Mouse (Mus musculus) erythroblast, adult 5-6 weeks (primary cell): ENCODE measurements around the gene Adgrd1. TPM values are rescaled to one million over a fixed set of nuclear protein-coding genes. Genes with fewer than 3 reads are reported as not detected.

Experiments used
- ATAC-seq: replicated peaks from 2 replicates; pipeline ENCODE4 v1.8.0; 2016; ENCODE audit warnings: moderate number of reproducible peaks, mild to moderate bottlenecking, moderate TSS enrichment, inconsistent platforms; ENCODE audit not compliant: poor library complexity, low FRiP score, severe bottlenecking
- total RNA-seq, 2 experiments: library from RNA; stranded (forward) in 1 of 2; stranded (reverse) in 1 of 2; fragments of 150-400 nt in 1 of 2; fragments of 200-764, 138-1000 nt in 1 of 2; gene quantifications; 2 replicates each; pipeline versions ENCODE4 v1.2.3 to v1.2.4; 2015 to 2017; ENCODE audit warnings: low replicate concordance in 2 of 2

Gene Adgrd1
- total RNA-seq, 2 experiments from 2014 or later: 0.09 TPM; not detected in 1

- ATAC-seq: no peak
These were observed 50.5 kb downstream of the Adgrd1 start for GRCm38 (mm10) chr5:129146892-129147509.

- ATAC-seq: no peak
These were observed 51.9 kb downstream of the Adgrd1 start for GRCm38 (mm10) chr5:129148485-129148884.

GRCm38 (mm10) chr5:129155023-129155901, 58.7 kb downstream of the Adgrd1 start:
- ATAC-seq: no peak

- no peak for ATAC-seq
These were observed 59.4 kb downstream of the Adgrd1 start for GRCm38 (mm10) chr5:129155902-129156311.

GRCm38 (mm10) chr5:129161372-129162051, 65.0 kb downstream of the Adgrd1 start:
- ATAC-seq: no peak

- no peak for ATAC-seq
These were observed 66.9 kb downstream of the Adgrd1 start for GRCm38 (mm10) chr5:129163416-129163815.

GRCm38 (mm10) chr5:129164091-129164490, 67.5 kb downstream of the Adgrd1 start:
- no peak for ATAC-seq

- ATAC-seq: no peak
These were observed 68.5 kb downstream of the Adgrd1 start for GRCm38 (mm10) chr5:129164911-129165584.

GRCm38 (mm10) chr5:129165595-129165994, 69.0 kb downstream of the Adgrd1 start:
- no peak for ATAC-seq

GRCm38 (mm10) chr5:129169090-129169489, 72.5 kb downstream of the Adgrd1 start:
- no peak for ATAC-seq

GRCm38 (mm10) chr5:129169567-129169966, 73.0 kb downstream of the Adgrd1 start:
- ATAC-seq: no peak

GRCm38 (mm10) chr5:129172533-129172932, 76.0 kb downstream of the Adgrd1 start:
- no peak for ATAC-seq

GRCm38 (mm10) chr5:129175925-129176324, 79.4 kb downstream of the Adgrd1 start:
- no peak for ATAC-seq

- peak; percentile 82 for ATAC-seq
These were observed 81.4 kb downstream of the Adgrd1 start for GRCm38 (mm10) chr5:129177697-129178511.

GRCm38 (mm10) chr5:129179356-129179755, 82.8 kb downstream of the Adgrd1 start:
- no peak for ATAC-seq

- ATAC-seq: peak; percentile 65
These were observed 83.6 kb downstream of the Adgrd1 start for GRCm38 (mm10) chr5:129179995-129180714.

- 0 out of 2 replicates have a peak, but pooled peaks have one; percentile 16 for ATAC-seq
These were observed 84.2 kb downstream of the Adgrd1 start for GRCm38 (mm10) chr5:129180715-129181228.

GRCm38 (mm10) chr5:129181450-129181849, 84.9 kb downstream of the Adgrd1 start:
- ATAC-seq: no peak
